11 mouse cellular contexts compared by ENCODE assay signal in genomic region chr15:98791771-98792170, GRCm38 (mm10). TPM values are rescaled to one million over a fixed set of nuclear protein-coding genes. Genes with fewer than 3 reads are reported as not detected.
DNase-seq lines count a peak whose midpoint lies in the region; ATAC-seq lines count a peak whose summit lies in the region.
"Had no signal": no experiment of that assay in that cellular context is flagged by ENCODE, and none has a peak within 500 bp of the region (broad histone marks: within the 10 kb centered on the region; RNA-seq: fewer than 3 reads in every experiment).

No protein-coding gene starts in this region.

- no peak overlapping the region for H3K9ac ChIP-seq in liver, embryonic 11.5 days (ENCODE audit: low read depth, low read length)
- no peak overlapping the region; the same call in 1 of the 2 replicates for H3K9ac ChIP-seq in hindbrain, embryonic 16.5 days (ENCODE audit: low read depth, low read length)
- no peak overlapping the region for H3K9ac ChIP-seq in neural tube, embryonic 15.5 days (replicated peaks)

- no peaks in the 10 kb centered on the region for H3K9me3 ChIP-seq in liver, embryonic 11.5 days (ENCODE audit: control insufficient read depth, low read length)
- H3K9me3 ChIP-seq in hindbrain, embryonic 16.5 days (ENCODE audit: control insufficient read depth, low read length) = no peaks in the 10 kb centered on the region
- no peaks in the 10 kb centered on the region for H3K9me3 ChIP-seq in neural tube, embryonic 15.5 days (replicated peaks)

- no peaks in the 10 kb centered on the region for H3K36me3 ChIP-seq in liver, embryonic 11.5 days (ENCODE audit: control insufficient read depth, insufficient read depth, low read length)
- no peaks in the 10 kb centered on the region for H3K36me3 ChIP-seq in hindbrain, embryonic 16.5 days (ENCODE audit: control insufficient read depth, insufficient read depth, low read length)
- no peaks in the 10 kb centered on the region for H3K36me3 ChIP-seq in neural tube, embryonic 15.5 days

- 0 out of 2 replicates have a peak overlapping the region, but pooled peaks have one; percentile 6 for H3K4me3 ChIP-seq in liver, embryonic 11.5 days (ENCODE audit: low read depth, low read length)
- no peak overlapping the region; the same call in 1 of the 2 replicates for H3K4me3 ChIP-seq in hindbrain, embryonic 16.5 days (ENCODE audit: low read length)
- H3K4me3 ChIP-seq in neural tube, embryonic 15.5 days (replicated peaks) = peak overlapping the region; percentile 5; the same call in 1 of the 2 replicates

- peaks cover 11% of the 10 kb centered on the region for H3K4me1 ChIP-seq in liver, embryonic 11.5 days (replicated peaks; ENCODE audit: control insufficient read depth, insufficient read depth, low read length)
- H3K4me1 ChIP-seq in hindbrain, embryonic 16.5 days (ENCODE audit: control insufficient read depth, insufficient read depth, low read depth, low read length) = peaks cover 16% of the 10 kb centered on the region
- H3K4me1 ChIP-seq in neural tube, embryonic 15.5 days = peaks cover 43% of the 10 kb centered on the region

- no peak for ATAC-seq in liver, embryonic 11.5 days (replicated peaks; ENCODE audit: low FRiP score)
- no peak for ATAC-seq in hindbrain, embryonic 16.5 days
- ATAC-seq in neural tube, embryonic 15.5 days (ENCODE audit: low FRiP score) = no peak

- H3K4me2 ChIP-seq in liver, embryonic 11.5 days = no peak overlapping the region
- H3K4me2 ChIP-seq in hindbrain, embryonic 16.5 days (ENCODE audit: low read length) = peak overlapping the region; percentile 70
- H3K4me2 ChIP-seq in neural tube, embryonic 15.5 days = peak overlapping the region; percentile 58; the same call in 1 of the 2 replicates

- intact Hi-C loops in left cerebral cortex, postnatal 36 days (cut with DNase I) = no loop called here

- DNase-seq in adrenal gland, postnatal 14 days = peak; percentile 2
- no peak for DNase-seq in adrenal gland, postnatal 10 days
- no peak for DNase-seq in liver, embryonic 11.5 days (ENCODE audit: low spot score)
- no peak for DNase-seq in liver
- no peak for DNase-seq in left cerebral cortex, postnatal 36 days (ENCODE audit: low spot score in 2 of 2)
- DNase-seq in embryo, embryonic 9.5 days (ENCODE audit: extremely low spot score) = no peak
- DNase-seq: layer of hippocampus, postnatal 36 days; retina, postnatal 1 day; thymus, postnatal 25 days had no signal

- H3K27me3 ChIP-seq in liver, embryonic 11.5 days (replicated peaks; ENCODE audit: control insufficient read depth, insufficient read depth, low read length) = peaks cover 99% of the 10 kb centered on the region
- H3K27me3 ChIP-seq in hindbrain, embryonic 16.5 days (replicated peaks; ENCODE audit: control insufficient read depth, insufficient read depth, low read length) = peaks cover 83% of the 10 kb centered on the region
- peaks cover 97% of the 10 kb centered on the region for H3K27me3 ChIP-seq in neural tube, embryonic 15.5 days (replicated peaks)

- WGBS in liver, embryonic 11.5 days = 4% methylated on average over 23 of the region's 23 CpGs
- under 1% methylated on average over 23 of the region's 23 CpGs for WGBS in hindbrain, embryonic 16.5 days
- under 1% methylated on average over 23 of the region's 23 CpGs for WGBS in neural tube, embryonic 15.5 days

- H3K27ac ChIP-seq in liver, embryonic 11.5 days (ENCODE audit: low read depth, low read length) = no peak overlapping the region
- H3K27ac ChIP-seq in hindbrain, embryonic 16.5 days (ENCODE audit: low read depth, low read length) = no peak overlapping the region
- no peak overlapping the region for H3K27ac ChIP-seq in neural tube, embryonic 15.5 days (replicated peaks)

RNA-seq across cellular contexts. Expression of gene Wnt1, which starts 2.1 kb away (rescaled TPM):
- total RNA-seq in adrenal gland, postnatal 14 days (2021) = not detected in 2 replicates
- total RNA-seq in adrenal gland, postnatal 10 days (2021) = under 1 TPM in 1 of 2 experiments, not detected in 1; 0.12 TPM
- polyA plus RNA-seq in liver, embryonic 11.5 days (2014; fragmentation: Nextera tagmentation; extraction: Ambion mirVana) = not detected in 2 replicates
- polyA plus RNA-seq in hindbrain, embryonic 16.5 days (2015; fragmentation: Nextera tagmentation; extraction: Ambion mirVana) = 1.2 and 2.3 TPM in 2 replicates
- polyA plus RNA-seq in neural tube, embryonic 15.5 days (2015; fragmentation: Nextera tagmentation; extraction: Ambion mirVana) = 1.0 and 2.0 TPM in 2 replicates
- not detected for total RNA-seq in left cerebral cortex, postnatal 36 days (2021)
- total RNA-seq: layer of hippocampus, postnatal 36 days had no signal

RNA-seq across cellular contexts. Expression of gene Wnt10b, which starts 13.8 kb away (rescaled TPM):
- total RNA-seq in adrenal gland, postnatal 14 days (2021) = 0.48 and 0.79 TPM in 2 replicates
- total RNA-seq in adrenal gland, postnatal 10 days (2021) = 1 to 10 TPM in 1 of 2 experiments, under 1 TPM in 1; 0.96 to 1.1 TPM
- not detected in 2 replicates for polyA plus RNA-seq in liver, embryonic 11.5 days (2014; fragmentation: Nextera tagmentation; extraction: Ambion mirVana)
- polyA plus RNA-seq in hindbrain, embryonic 16.5 days (2015; fragmentation: Nextera tagmentation; extraction: Ambion mirVana) = 0.06 TPM in 1 of 2 replicates, not detected in the other
- polyA plus RNA-seq in neural tube, embryonic 15.5 days (2015; fragmentation: Nextera tagmentation; extraction: Ambion mirVana) = 0.08 and 0.72 TPM in 2 replicates
- total RNA-seq in left cerebral cortex, postnatal 36 days (2021) = 1 to 10 TPM in 1 of 2 experiments, under 1 TPM in 1; 0.59 to 1.1 TPM

RNA-seq across cellular contexts. Expression of gene Ddn, which starts 17.5 kb away (rescaled TPM):
- 0.11 TPM in 1 of 2 replicates, not detected in the other for total RNA-seq in adrenal gland, postnatal 14 days (2021)
- total RNA-seq in adrenal gland, postnatal 10 days (2021) = under 1 TPM; 0.09 to 0.21 TPM
- polyA plus RNA-seq in liver, embryonic 11.5 days (2014; fragmentation: Nextera tagmentation; extraction: Ambion mirVana) = 0.12 and 0.16 TPM in 2 replicates
- polyA plus RNA-seq in hindbrain, embryonic 16.5 days (2015; fragmentation: Nextera tagmentation; extraction: Ambion mirVana) = 0.30 and 0.31 TPM in 2 replicates
- 0.18 and 0.36 TPM in 2 replicates for polyA plus RNA-seq in neural tube, embryonic 15.5 days (2015; fragmentation: Nextera tagmentation; extraction: Ambion mirVana)
- 100 to 1,000 TPM; 827 to 848 TPM for total RNA-seq in left cerebral cortex, postnatal 36 days (2021)

RNA-seq across cellular contexts. Expression of gene Arf3, which starts 28.8 kb away (rescaled TPM):
- total RNA-seq in adrenal gland, postnatal 14 days (2021) = 98.5 and 104 TPM in 2 replicates
- total RNA-seq in adrenal gland, postnatal 10 days (2021) = 10 to 100 TPM; 92.4 to 94.7 TPM
- polyA plus RNA-seq in liver, embryonic 11.5 days (2014; fragmentation: Nextera tagmentation; extraction: Ambion mirVana) = 25.3 and 25.8 TPM in 2 replicates
- polyA plus RNA-seq in hindbrain, embryonic 16.5 days (2015; fragmentation: Nextera tagmentation; extraction: Ambion mirVana) = 107 TPM in 2 replicates
- 97.8 TPM in 2 replicates for polyA plus RNA-seq in neural tube, embryonic 15.5 days (2015; fragmentation: Nextera tagmentation; extraction: Ambion mirVana)
- total RNA-seq in left cerebral cortex, postnatal 36 days (2021) = 100 to 1,000 TPM; 721 to 734 TPM

RNA-seq across cellular contexts. Expression of gene Prkag1, which starts 39.5 kb away (rescaled TPM):
- total RNA-seq in adrenal gland, postnatal 14 days (2021) = 59.1 and 62.5 TPM in 2 replicates
- 10 to 100 TPM; 65.7 to 71.5 TPM for total RNA-seq in adrenal gland, postnatal 10 days (2021)
- 128 and 140 TPM in 2 replicates for polyA plus RNA-seq in liver, embryonic 11.5 days (2014; fragmentation: Nextera tagmentation; extraction: Ambion mirVana)
- 72.5 and 74.4 TPM in 2 replicates for polyA plus RNA-seq in hindbrain, embryonic 16.5 days (2015; fragmentation: Nextera tagmentation; extraction: Ambion mirVana)
- 66.4 and 72.9 TPM in 2 replicates for polyA plus RNA-seq in neural tube, embryonic 15.5 days (2015; fragmentation: Nextera tagmentation; extraction: Ambion mirVana)
- 10 to 100 TPM; 49.1 to 50.0 TPM for total RNA-seq in left cerebral cortex, postnatal 36 days (2021)

Comparison
In these comparisons a context has a peak if more than half of its experiments do, and no peak if none do; other contexts are left out.
1. RNA of gene Ddn, which starts 17.5 kb away (total RNA-seq): 827 to 848 TPM in left cerebral cortex, postnatal 36 days; 0.09 to 0.21 TPM in adrenal gland, postnatal 10 days and 0.11 TPM in adrenal gland, postnatal 14 days; every median in the first group is over 100 times any median in the second.